Mouse (Mus musculus) MEL (cell line): ENCODE data around the gene Pygo1. TPM values are rescaled to one million over a fixed set of nuclear protein-coding genes. Genes with fewer than 3 reads are reported as not detected.

ENCODE experiments used
- DNase-seq: peaks from one replicate; pipeline ENCODE4 v3.0.0; 2011; ENCODE audit warnings: low read depth, low spot score
- H3K27ac ChIP-seq: 2 replicates; pipeline ENCODE4 v1.5.1; 2012; ENCODE audit warnings: low read depth, mild to moderate bottlenecking, control low read depth, low read length, moderate library complexity; ENCODE audit not compliant: control insufficient read depth
- H3K27me3 ChIP-seq, 2 experiments: fragments of 150-350 bp in 1 of 2; sonication (generic) in 1 of 2; 2 replicates each; pipeline ENCODE4 v1.6.1; 2012; ENCODE audit warnings: low read length in 2 of 2, mild to moderate bottlenecking in 2 of 2, improper control_type of control experiment in 1 of 2, moderate library complexity in 1 of 2; ENCODE audit not compliant: insufficient read depth in 2 of 2, control insufficient read depth in 1 of 2
- H3K36me3 ChIP-seq, 2 experiments: 2 replicates each; pipeline ENCODE4 v1.6.1; 2012 to 2014; ENCODE audit warnings: low read length in 2 of 2, improper control_type of control experiment in 1 of 2, inconsistent platforms in 1 of 2, mild to moderate bottlenecking in 1 of 2; ENCODE audit not compliant: insufficient read depth in 2 of 2, control insufficient read depth in 1 of 2
- H3K4me1 ChIP-seq, 2 experiments: fragments of 150-350 bp in 1 of 2; sonication (generic) in 1 of 2; 2 replicates each; pipeline ENCODE4 v1.6.1; 2012; ENCODE audit warnings: low read length in 2 of 2, improper control_type of control experiment in 1 of 2, mild to moderate bottlenecking in 1 of 2; ENCODE audit not compliant: insufficient read depth in 2 of 2, control insufficient read depth in 1 of 2
- H3K4me3 ChIP-seq, 2 experiments: fragments of 150-350 bp in 1 of 2; sonication (generic) in 1 of 2; 2 replicates each; pipeline ENCODE4 v1.5.1; 2012; ENCODE audit warnings: low read depth in 2 of 2, low read length in 2 of 2, mild to moderate bottlenecking in 2 of 2, moderate library complexity in 2 of 2, control low read depth in 1 of 2, improper control_type of control experiment in 1 of 2; ENCODE audit not compliant: control insufficient read depth in 1 of 2, insufficient read depth in 1 of 2
- H3K79me2 ChIP-seq: 2 replicates; pipeline ENCODE4 v1.6.1; 2012; ENCODE audit warnings: mild to moderate bottlenecking, low read length, moderate library complexity; ENCODE audit not compliant: control insufficient read depth, poor library complexity, insufficient read depth
- H3K9ac ChIP-seq: 2 replicates; pipeline ENCODE4 v1.6.1; 2012; ENCODE audit warnings: low read depth, mild to moderate bottlenecking, control low read depth, low read length, moderate library complexity; ENCODE audit not compliant: control insufficient read depth, poor library complexity, severe bottlenecking
- H3K9me3 ChIP-seq: fragments of 150-350 bp; sonication (generic); replicated peaks from 2 replicates; pipeline ENCODE4 v1.6.1; 2012; ENCODE audit warnings: mild to moderate bottlenecking, low read length, improper control_type of control experiment, moderate library complexity; ENCODE audit not compliant: insufficient read depth
- BHLHE40 ChIP-seq: IDR thresholded peaks from 2 replicates; pipeline ENCODE4 v1.6.1; 2012; ENCODE audit warnings: low read depth, mild to moderate bottlenecking, inconsistent platforms, low read length, improper control_type of control experiment, borderline replicate concordance
- CHD2 ChIP-seq: IDR thresholded peaks from 2 replicates; pipeline ENCODE4 v1.6.1; 2011; ENCODE audit warnings: low read length, improper control_type of control experiment
- CTCF ChIP-seq, 3 experiments: IDR thresholded peaks in 2 of 3; conservative IDR thresholded peaks in 1 of 3; 2 replicates each; pipeline ENCODE4 v1.5.1; 2011 to 2012; ENCODE audit warnings: low read length in 3 of 3, low read depth in 2 of 3, mild to moderate bottlenecking in 2 of 3, improper control_type of control experiment in 1 of 3, inconsistent platforms in 1 of 3, mixed read lengths in 1 of 3, moderate library complexity in 1 of 3; ENCODE audit not compliant: control insufficient read depth in 1 of 3, insufficient read depth in 1 of 3, poor library complexity in 1 of 3, severe bottlenecking in 1 of 3
- E2F4 ChIP-seq: IDR thresholded peaks from 2 replicates; pipeline ENCODE4 v1.6.1; 2011; ENCODE audit warnings: low read depth, low read length, improper control_type of control experiment, borderline replicate concordance
- GABPA ChIP-seq: IDR thresholded peaks from 2 replicates; pipeline ENCODE4 v1.6.1; 2012; ENCODE audit warnings: low read depth, mild to moderate bottlenecking, inconsistent platforms, low read length, improper control_type of control experiment, moderate library complexity
- GATA1 ChIP-seq: IDR thresholded peaks from 2 replicates; pipeline ENCODE4 v1.6.1; 2011; ENCODE audit warnings: low read depth, low read length, improper control_type of control experiment
- HCFC1 ChIP-seq: IDR thresholded peaks from 2 replicates; pipeline ENCODE4 v1.6.1; 2012; ENCODE audit warnings: low read depth, mild to moderate bottlenecking, inconsistent platforms, low read length, improper control_type of control experiment, moderate library complexity
- JUND ChIP-seq: IDR thresholded peaks from 2 replicates; pipeline ENCODE4 v1.6.1; 2011; ENCODE audit warnings: low read depth, mild to moderate bottlenecking, improper control_type of control experiment, low read length
- KAT2A ChIP-seq: conservative IDR thresholded peaks from 2 replicates; pipeline ENCODE4 v1.6.1; 2012; ENCODE audit warnings: low read depth, low read length, improper control_type of control experiment, inconsistent platforms
- MAX ChIP-seq: IDR thresholded peaks from 2 replicates; pipeline ENCODE4 v1.6.1; 2011; ENCODE audit warnings: low read length, improper control_type of control experiment
- MAZ ChIP-seq: IDR thresholded peaks from 2 replicates; pipeline ENCODE4 v1.6.1; 2012; ENCODE audit warnings: low read depth, mild to moderate bottlenecking, inconsistent platforms, low read length, improper control_type of control experiment
- MEF2A ChIP-seq: IDR thresholded peaks from 2 replicates; pipeline ENCODE4 v1.6.1; 2014; ENCODE audit warnings: low read depth, mild to moderate bottlenecking, inconsistent platforms, low read length, improper control_type of control experiment; ENCODE audit not compliant: poor library complexity, insufficient replicate concordance, severe bottlenecking; ENCODE audit errors: extremely low read depth
- MXI1 ChIP-seq: IDR thresholded peaks from 2 replicates; pipeline ENCODE4 v1.6.1; 2011; ENCODE audit warnings: mild to moderate bottlenecking, low read depth, low read length, improper control_type of control experiment
- MYB ChIP-seq: IDR thresholded peaks from 2 replicates; pipeline ENCODE4 v1.6.1; 2011; ENCODE audit warnings: mild to moderate bottlenecking, low read depth, low read length, improper control_type of control experiment
- MYC ChIP-seq: IDR thresholded peaks from 2 replicates; pipeline ENCODE4 v1.6.1; 2011; ENCODE audit warnings: low read depth, mild to moderate bottlenecking, low read length, improper control_type of control experiment, moderate library complexity
- NELFE ChIP-seq: IDR thresholded peaks from 2 replicates; pipeline ENCODE4 v1.6.1; 2011; ENCODE audit warnings: low read depth, low read length, improper control_type of control experiment
- NRF1 ChIP-seq: IDR thresholded peaks from 2 replicates; pipeline ENCODE4 v1.6.1; 2014; ENCODE audit warnings: low read depth, mild to moderate bottlenecking, inconsistent platforms, low read length, improper control_type of control experiment, moderate library complexity; ENCODE audit not compliant: poor library complexity, insufficient read depth, severe bottlenecking
- POLR2A ChIP-seq, 2 experiments: IDR thresholded peaks; 2 replicates each; pipeline ENCODE4 v1.6.1; 2011 to 2012; ENCODE audit warnings: low read length in 2 of 2, mild to moderate bottlenecking in 2 of 2, control low read depth in 1 of 2, improper control_type of control experiment in 1 of 2, low read depth in 1 of 2, moderate library complexity in 1 of 2; ENCODE audit not compliant: control insufficient read depth in 1 of 2, insufficient read depth in 1 of 2, poor library complexity in 1 of 2
- POLR2AphosphoS2 ChIP-seq: IDR thresholded peaks from 2 replicates; pipeline ENCODE4 v1.6.1; 2011; ENCODE audit warnings: low read length, improper control_type of control experiment
- POLR2AphosphoS5 ChIP-seq: IDR thresholded peaks from 2 replicates; pipeline ENCODE4 v1.6.1; 2012; ENCODE audit warnings: low read depth, borderline replicate concordance, mild to moderate bottlenecking, inconsistent platforms, low read length, moderate library complexity, mixed read lengths
- RAD21 ChIP-seq: IDR thresholded peaks from 2 replicates; pipeline ENCODE4 v1.6.1; 2011; ENCODE audit warnings: mild to moderate bottlenecking, low read depth, low read length, improper control_type of control experiment
- RCOR1 ChIP-seq: IDR thresholded peaks from 2 replicates; pipeline ENCODE4 v1.6.1; 2012; ENCODE audit warnings: low read depth, mild to moderate bottlenecking, inconsistent platforms, low read length, improper control_type of control experiment
- SMC3 ChIP-seq: IDR thresholded peaks from 2 replicates; pipeline ENCODE4 v1.6.1; 2011; ENCODE audit warnings: low read depth, low read length, improper control_type of control experiment
- TAL1 ChIP-seq: IDR thresholded peaks from 2 replicates; pipeline ENCODE4 v1.6.1; 2012; ENCODE audit warnings: mild to moderate bottlenecking, inconsistent platforms, low read length, moderate library complexity, mixed read lengths
- TCF12 ChIP-seq: IDR thresholded peaks from 2 replicates; pipeline ENCODE4 v1.6.1; 2014; ENCODE audit warnings: low read depth, mild to moderate bottlenecking, inconsistent platforms, low read length, improper control_type of control experiment, moderate library complexity
- UBTF ChIP-seq: IDR thresholded peaks from 2 replicates; pipeline ENCODE4 v1.6.1; 2012; ENCODE audit warnings: low read depth, mild to moderate bottlenecking, inconsistent platforms, low read length, improper control_type of control experiment, moderate library complexity, borderline replicate concordance; ENCODE audit not compliant: insufficient read depth
- ZC3H11A ChIP-seq: IDR thresholded peaks from 2 replicates; pipeline ENCODE4 v1.6.1; 2012; ENCODE audit warnings: low read depth, mild to moderate bottlenecking, inconsistent platforms, low read length, improper control_type of control experiment
- ZKSCAN1 ChIP-seq: IDR thresholded peaks from 2 replicates; pipeline ENCODE4 v1.6.1; 2012; ENCODE audit warnings: low read depth, mild to moderate bottlenecking, inconsistent platforms, low read length, improper control_type of control experiment, moderate library complexity
- ZMIZ1 ChIP-seq: IDR thresholded peaks from 2 replicates; pipeline ENCODE4 v1.6.1; 2012; ENCODE audit warnings: low read depth, mild to moderate bottlenecking, inconsistent platforms, low read length, improper control_type of control experiment, moderate library complexity
- polyA plus RNA-seq, 2 experiments: library from polyadenylated mRNA; stranded (reverse) in 1 of 2; unstranded in 1 of 2; fragments of >175 nt in 1 of 2; fragments of >200 nt in 1 of 2; gene quantifications; 2 replicates each; pipeline versions ENCODE4 v1.2.1 to v1.2.4; 2012; ENCODE audit warnings: low replicate concordance in 2 of 2, low read depth in 1 of 2; ENCODE audit not compliant: insufficient read length in 2 of 2, insufficient read depth in 1 of 2, missing spikeins in 1 of 2
- total RNA-seq: library from RNA; depleted of rRNA; stranded (reverse); fragments of 300-350 nt; gene quantifications from 2 replicates; pipeline ENCODE4 v1.2.3, GENCODE M21; 2012

The Pygo1 gene
- total and polyA plus RNA-seq, 3 experiments = not detected

- Histone ChIP-seq H3K36me3 (peaks cover 0 to 11% of the 10 kb centered on the region in 2 experiments; a peak in 2 of 4 replicates), H3K27ac (no peak overlapping the region), H3K27me3 (no peaks in the 10 kb centered on the region), H3K4me1 (peaks cover 0 to 7% of the 10 kb centered on the region in 2 experiments; a peak in 2 of 4 replicates), H3K9ac (no peak overlapping the region), H3K4me3 (no peak overlapping the region), H3K9me3 (no peaks in the 10 kb centered on the region), H3K79me2 (no peaks in the 10 kb centered on the region)
- no peak for DNase-seq
- TF ChIP-seq MAX = no peak
- TF ChIP-seq JUND = no peak
- TF ChIP-seq RCOR1 = no peak
- TF ChIP-seq ZC3H11A = no peak
- TF ChIP-seq ZMIZ1 = no peak
- TF ChIP-seq POLR2AphosphoS5 = no peak
- no peak for TF ChIP-seq BHLHE40
- TF ChIP-seq MYB = no peak
- TF ChIP-seq SMC3 = peak; percentile 45
- no peak for TF ChIP-seq UBTF
- TF ChIP-seq MAZ = no peak
- TF ChIP-seq CTCF (IDR thresholded peaks at IDR 0.05 in 2 of 3, conservative IDR thresholded peaks at IDR 0.05 in 1 of 3; ENCODE audit: control insufficient read depth in 1 of 3, insufficient read depth in 1 of 3, low read depth in 2 of 3, low read length in 3 of 3, poor library complexity in 1 of 3, severe bottlenecking in 1 of 3) = peak in 1 of 3 experiments; percentile 28; a peak in 2 of 6 replicates
- no peak for TF ChIP-seq GABPA
- TF ChIP-seq CHD2 = no peak
- TF ChIP-seq MEF2A = no peak
- TF ChIP-seq NELFE = no peak
- TF ChIP-seq ZKSCAN1 = no peak
These were observed 57.6 kb downstream of the Pygo1 start for GRCm38 (mm10) chr9:72983066-72983465.

DNA sequence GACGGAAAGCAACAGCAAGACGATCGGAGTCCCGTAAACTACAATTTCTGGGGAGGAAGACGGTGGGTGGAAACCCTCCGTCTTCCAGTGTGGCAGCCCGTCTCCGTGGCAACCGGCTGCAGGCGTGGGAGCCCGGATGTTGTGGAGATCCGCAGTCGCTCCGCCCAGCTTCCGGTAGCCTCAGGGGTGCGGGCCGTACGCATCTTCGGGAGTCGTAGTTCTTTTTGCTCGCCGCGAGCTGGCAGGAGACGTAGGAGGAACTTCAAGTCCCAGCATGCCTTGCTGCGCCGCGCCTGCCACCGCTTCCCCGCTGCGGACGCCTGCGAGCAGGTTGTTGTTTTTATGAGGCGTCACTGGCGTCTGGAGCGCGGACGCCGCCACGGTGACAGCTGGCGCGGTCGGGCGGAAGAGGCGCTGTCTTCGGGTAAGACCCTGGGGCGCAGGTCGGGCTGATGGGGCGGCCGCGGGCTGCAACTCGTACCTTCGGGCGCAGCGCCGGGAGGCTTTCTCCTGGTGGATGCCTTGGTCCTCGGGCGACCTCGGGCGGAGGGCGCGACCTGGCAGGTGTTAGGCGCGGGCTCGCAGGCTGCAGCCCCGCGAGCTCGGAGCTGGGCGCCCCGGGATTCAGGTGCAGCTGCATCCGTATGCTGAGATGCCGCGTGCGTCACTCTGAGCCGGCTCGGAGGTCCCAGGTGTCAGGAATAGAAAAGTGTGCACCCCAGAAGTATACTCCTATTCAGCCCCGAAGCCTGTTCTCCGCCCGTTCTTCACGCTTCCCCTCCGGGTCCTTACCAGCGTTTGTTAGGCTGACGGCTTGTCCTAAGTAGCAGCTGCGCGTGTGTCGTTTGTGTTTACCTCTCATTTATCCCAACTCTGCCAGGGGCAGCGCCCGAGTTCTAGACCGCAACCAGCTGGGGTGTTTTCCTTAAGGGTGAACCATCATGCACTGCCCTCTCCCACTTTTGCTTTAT is 60.1 kb downstream of the Pygo1 start, which contains the start of the genes Ccpg1os and Ccpg1:
TSS of gene Ccpg1os (minus strand) at position 133 of the 971 bp plus-strand sequence.
TSS of gene Ccpg1 (plus strand) at position 180 of the 971 bp plus-strand sequence.
- peak; percentile 99 for DNase-seq
- no peaks in the 10 kb centered on the region for H3K9me3 ChIP-seq
- H3K36me3 ChIP-seq = peaks cover 0 to 11% of the 10 kb centered on the region in 2 experiments; a peak in 2 of 4 replicates
- no peaks in the 10 kb centered on the region for H3K79me2 ChIP-seq
- no peaks in the 10 kb centered on the region for H3K27me3 ChIP-seq
- peak within 1 kb of the TSS; percentile 6; the same call in 1 of the 2 replicates for H3K27ac ChIP-seq
- H3K4me1 ChIP-seq = peaks cover 0 to 7% of the 10 kb centered on the region in 2 experiments; a peak in 2 of 4 replicates
- peak within 1 kb of the TSS; percentile 69 for H3K9ac ChIP-seq
- peak within 1 kb of the TSS; percentile 71 to 93 for H3K4me3 ChIP-seq
- TF ChIP-seq MEF2A = no peak
- peak; percentile 32; the same call in 1 of the 2 replicates for TF ChIP-seq TCF12
- no peak for TF ChIP-seq TAL1
- no peak for TF ChIP-seq MYB
- no peak for TF ChIP-seq E2F4
- TF ChIP-seq MXI1 = peak; percentile 87
- no peak for TF ChIP-seq GATA1
- no peak for TF ChIP-seq ZKSCAN1
- peak; percentile 52 for TF ChIP-seq NRF1
- peak; percentile 98 for TF ChIP-seq HCFC1
- TF ChIP-seq MYC = 0 out of 2 replicates have a peak, but pooled peaks have one; percentile 18
- TF ChIP-seq SMC3 = no peak
- no peak for TF ChIP-seq GABPA
- TF ChIP-seq KAT2A = peak; percentile 95
- no peak for TF ChIP-seq ZC3H11A
- TF ChIP-seq POLR2AphosphoS2 = no peak
- peak; percentile 50 to 57; a peak in 2 of 4 replicates for TF ChIP-seq POLR2A (IDR thresholded peaks at IDR 0.05; ENCODE audit: control insufficient read depth in 1 of 2, insufficient read depth in 1 of 2, low read depth in 1 of 2, low read length in 2 of 2, poor library complexity in 1 of 2)
- TF ChIP-seq RAD21 = no peak
